Mouse (Mus musculus): ENCODE results near the gene Fam243.

Gene Fam243

DNA sequence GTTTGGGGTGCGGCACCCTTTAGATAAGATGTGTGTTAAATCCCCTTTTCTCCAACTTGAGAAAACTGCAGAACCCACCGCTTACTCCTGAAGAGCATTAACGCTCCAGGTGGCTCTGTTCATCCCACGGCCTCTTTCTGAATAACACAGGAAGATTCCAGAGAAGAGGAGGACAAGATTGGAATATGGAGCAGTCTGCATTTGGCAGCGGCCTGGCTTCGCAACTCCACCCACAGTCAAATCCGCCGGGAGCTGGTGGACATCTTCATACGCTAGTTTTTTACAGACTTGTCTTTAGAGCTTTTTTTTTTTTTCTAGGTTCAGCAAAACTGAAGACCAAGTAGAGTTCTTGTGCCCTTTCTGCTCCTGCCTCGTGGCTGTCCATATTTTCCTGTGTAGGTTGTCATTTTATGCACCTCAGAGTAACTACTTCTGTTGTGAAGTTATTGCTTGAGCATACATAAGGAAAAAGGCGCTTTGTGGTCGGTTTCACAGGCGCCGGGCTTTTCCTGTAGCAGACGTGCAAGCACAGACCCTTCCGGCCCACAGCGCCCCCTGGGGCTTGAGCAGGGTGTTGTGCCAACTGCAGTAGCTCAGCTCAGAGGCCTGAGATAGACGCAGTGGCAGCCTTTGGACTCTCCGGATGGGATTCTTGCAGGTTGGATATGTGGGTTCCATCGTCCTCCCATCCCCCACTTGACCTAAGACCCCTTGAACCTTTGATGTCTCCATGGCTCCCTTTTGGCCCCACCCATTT lies 1.7 kb downstream of the Fam243 start:
- no peak for DNase-seq (ENCODE audit: low spot score)

DNA sequence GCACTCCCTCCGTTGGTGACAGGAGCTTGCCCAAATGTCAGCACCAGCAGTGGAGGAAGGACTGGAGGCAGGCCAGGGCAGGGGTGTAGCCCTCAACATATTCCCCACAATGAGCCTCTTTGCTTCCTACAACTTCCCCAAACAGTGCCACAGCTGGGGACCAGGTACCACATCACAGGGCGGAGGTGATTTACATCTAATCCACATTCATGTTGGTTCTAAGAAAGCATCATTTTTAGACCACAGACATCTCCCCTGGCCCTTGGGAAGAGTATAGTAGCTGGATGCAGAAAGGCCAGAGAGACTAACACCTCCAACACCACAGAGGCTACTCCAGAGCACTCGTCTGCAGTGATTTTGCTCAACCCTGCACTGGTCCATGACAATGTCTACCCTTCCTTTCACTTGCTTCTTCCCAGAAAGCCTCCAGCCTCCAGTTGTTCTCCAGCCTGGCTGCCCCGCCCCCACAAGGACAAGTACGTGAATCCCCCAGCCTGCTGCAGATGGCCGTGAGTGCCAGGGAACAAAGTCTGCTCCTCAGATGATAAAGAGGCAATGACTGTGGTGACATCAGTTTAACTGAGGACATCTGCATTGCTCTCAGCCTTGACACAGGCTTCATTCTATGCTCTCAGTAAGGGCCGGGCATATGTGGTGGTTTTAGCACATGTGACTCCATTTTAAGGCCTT lies 5.0 kb downstream of the Fam243 start:
- DNase-seq (ENCODE audit: low spot score), result no peak

DNA sequence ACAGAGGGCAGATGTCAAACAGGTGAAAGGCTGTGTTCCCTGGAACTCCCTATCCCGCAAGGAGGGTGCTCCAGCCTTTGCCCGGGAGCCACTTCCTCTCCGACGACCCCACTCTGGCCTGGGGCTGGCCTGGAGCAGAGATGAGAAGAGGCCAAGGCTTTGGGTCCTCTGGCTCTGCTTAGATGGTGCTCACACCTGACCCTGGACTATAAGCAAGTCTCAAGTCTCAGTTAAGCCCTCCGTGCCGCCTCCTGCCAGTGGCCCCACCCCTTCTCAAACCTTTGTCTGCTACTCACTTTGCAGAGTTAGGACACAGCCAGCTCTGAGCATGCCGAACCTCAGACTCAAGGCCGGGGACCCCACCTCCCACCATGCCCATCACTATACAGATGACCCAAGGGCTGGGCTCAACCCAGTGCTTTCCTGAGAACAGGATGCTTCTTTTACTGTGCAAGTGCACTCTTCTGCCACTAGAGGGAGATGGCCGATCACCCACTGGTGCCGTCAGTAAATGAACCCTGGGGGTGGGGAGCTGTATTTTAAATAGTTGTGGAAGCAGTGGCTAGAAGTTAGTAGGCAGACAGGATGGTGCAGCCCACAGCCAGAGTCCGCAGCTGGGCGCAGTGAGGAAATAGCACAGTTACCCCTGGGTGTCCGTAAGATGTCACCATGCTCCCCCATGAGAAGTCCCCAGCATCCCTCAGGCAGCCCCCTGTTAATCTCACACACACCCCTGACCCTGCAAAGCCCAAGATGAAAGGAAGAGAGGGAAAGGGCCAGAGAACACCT lies 7.1 kb downstream of the Fam243 start:
- DNase-seq (ENCODE audit: low spot score), result peak; percentile 18

DNA sequence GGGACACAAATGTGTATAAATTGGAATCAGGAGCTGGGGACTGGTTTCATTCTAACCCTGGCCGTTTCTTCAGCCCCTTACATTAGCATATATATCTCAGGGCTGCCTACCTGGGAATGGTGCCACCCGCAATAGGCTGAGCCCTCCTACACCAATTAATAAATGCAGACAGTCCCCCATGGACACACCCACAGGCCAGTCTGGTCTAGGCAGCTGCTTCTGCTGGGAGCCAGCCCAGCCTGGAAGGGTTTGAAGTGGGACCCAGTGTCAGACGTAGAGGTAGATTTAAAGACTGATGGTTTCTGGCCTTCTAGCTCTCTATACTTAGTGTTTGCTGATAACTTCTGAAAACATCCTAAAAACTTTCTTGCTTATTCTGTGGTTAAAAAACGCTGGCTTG lies 12.1 kb downstream of the Fam243 start:
- no peak for DNase-seq (ENCODE audit: low spot score)

DNA sequence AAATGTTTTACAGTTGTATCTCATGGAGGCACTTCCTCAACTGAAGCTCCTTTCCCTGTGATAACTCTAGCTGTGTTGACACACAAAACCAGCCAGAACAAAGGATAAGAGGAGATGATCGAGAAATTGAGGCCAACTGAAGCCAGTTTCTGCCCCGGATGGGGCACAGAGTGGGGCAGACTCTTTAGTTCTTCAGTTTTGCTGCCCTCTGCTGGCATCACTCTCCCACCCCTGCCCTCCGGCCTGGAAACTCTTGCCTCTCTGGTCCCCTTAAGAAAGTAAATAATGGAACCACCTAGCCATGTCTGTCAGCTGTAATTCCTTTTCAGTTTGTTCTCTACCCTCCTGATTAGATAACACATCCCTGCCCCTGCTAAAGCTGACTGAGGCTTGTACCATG lies 13.3 kb downstream of the Fam243 start:
- no peak for DNase-seq (ENCODE audit: low spot score)

DNA sequence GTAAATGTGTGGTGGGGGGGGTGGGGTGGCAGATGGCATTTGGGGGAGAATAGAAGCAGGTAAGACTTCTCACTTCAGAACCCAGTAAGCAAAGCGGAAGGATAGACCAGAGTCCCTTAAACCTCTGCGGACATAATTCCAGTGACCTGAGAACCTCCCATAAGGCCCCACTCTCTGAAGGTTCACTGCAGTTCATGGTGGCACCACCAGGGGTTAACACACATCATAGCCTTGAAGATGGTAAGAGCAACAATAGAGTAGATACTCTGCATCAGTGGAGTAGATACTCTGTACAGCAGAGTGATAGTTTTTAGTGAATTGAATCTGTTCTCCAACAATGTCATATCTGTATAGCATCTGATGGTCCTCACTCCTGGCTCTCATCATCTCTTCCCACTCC lies 15.7 kb downstream of the Fam243 start:
- no peak for DNase-seq (ENCODE audit: low spot score)

DNA sequence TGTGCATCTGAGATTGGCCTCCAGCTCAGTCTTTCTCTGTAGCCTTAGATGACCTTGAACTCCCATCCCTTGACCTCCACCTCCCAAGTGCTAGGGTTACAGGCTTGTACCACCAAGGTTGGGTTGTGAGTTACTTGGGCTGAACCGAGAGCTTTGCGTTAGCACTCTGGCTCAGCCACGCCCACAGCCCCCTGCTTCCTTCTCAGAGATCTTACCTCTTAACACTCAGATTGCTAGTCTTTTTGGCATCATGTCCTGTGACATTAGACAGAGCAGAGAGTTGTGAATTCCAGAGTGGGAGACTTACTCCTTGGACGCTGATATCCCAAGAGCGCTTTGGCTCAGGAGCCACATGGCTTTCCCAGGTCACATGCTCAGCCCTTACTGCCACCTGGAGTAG lies 18.7 kb downstream of the Fam243 start:
- DNase-seq (ENCODE audit: low spot score), result no peak

DNA sequence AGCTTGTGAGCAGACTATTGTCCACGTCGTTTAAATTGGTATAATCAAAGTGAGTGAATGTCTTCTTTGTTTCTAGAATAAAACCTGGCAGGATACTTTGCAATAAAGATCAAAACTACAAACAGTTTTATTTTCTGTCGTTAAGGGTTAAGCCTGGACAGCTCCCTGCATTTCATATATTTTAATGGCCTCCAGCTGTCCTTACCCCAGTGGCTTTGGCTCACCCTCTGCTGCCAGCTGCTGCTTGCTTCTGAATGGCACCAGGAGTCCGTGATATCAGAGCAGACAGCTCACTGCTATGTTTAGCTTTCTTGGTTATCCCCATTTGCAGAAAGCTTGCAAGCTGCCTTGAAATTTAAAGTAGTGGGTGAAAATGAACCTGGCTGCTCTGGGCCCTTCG lies 19.3 kb downstream of the Fam243 start:
- no peak for DNase-seq (ENCODE audit: low spot score)

DNA sequence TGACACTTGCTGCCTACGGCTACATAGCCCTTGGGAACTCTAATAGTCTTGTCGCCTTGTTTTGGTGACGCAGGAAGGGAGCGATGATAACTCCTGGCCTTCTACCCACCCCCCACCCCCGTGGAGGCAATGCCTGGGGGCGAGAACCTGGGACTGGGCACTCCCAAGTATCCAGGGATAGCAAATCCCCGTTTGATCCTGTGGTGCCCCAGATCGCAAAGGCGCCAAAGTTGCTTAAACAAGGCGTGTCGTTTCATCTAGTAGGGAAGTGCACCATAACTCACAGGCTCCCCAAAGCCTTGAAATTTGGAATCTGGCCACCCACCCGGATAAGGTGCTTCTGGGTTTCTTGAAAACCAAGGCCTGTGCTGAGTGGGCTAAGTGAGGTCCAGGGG lies 19.8 kb downstream of the Fam243 start:
- DNase-seq (ENCODE audit: low spot score), result no peak

DNA sequence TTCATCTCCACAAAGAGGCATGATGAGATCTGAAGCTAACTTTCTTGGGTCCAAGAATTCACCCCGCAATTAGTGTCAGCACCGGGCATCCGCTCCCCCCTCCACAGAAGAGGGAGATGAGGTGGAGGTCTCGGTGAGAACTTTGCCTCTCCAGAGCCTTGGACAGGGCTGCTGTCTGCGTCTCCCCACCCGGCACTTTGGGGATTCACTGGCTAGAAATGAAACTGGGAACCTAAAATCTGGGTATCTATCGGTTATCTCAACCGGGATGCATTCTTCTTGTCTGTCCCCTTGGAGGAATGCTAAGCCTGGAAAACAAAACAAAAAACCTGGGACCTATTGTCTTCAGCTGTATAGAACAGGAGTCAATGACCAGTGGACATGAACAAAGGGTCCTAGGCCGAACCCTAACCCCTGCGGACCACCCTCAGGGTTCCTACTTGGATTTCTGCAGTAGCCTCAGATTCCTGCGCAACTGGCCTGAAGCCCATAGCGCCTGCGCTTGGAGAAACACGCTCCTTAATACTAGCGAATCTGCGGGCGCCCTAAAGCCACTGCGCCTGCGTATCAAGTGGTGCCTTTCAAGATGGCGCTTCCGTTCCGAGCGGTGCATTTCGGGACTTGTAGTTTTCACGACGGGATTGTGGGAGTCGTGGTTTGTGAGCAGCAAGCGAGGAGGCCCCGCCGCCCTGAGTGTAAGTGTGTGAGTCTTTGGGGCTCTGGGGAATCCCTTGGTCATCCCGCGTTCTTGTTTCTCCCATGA lies 20.4 kb downstream of the Fam243 start, which contains the start of gene Smim11:
Gene Smim11 (plus strand): TSS at position 638 of the 763 bp plus-strand sequence.
- peak; percentile 92 for DNase-seq (ENCODE audit: low spot score)

DNA sequence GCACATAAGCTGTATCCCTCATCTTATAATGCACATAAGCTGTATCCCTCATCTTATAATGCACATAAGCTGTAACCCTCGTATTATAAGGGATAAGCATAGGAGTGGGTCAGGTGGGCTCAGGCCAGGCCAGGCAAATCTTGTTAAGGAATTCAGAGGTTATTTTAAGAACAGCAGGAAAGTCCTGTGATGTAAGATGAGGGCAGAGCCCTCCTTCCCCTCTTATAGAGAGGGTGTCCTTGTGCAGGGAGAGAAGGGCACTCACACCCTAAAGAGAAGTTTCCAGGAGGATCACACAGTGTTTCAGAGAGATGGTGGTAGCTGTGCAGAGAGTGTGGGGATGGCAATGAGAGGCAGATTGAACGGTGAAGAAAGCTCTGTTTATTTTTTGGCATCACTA lies 25.9 kb downstream of the Fam243 start:
- DNase-seq (ENCODE audit: low spot score), result no peak

DNA sequence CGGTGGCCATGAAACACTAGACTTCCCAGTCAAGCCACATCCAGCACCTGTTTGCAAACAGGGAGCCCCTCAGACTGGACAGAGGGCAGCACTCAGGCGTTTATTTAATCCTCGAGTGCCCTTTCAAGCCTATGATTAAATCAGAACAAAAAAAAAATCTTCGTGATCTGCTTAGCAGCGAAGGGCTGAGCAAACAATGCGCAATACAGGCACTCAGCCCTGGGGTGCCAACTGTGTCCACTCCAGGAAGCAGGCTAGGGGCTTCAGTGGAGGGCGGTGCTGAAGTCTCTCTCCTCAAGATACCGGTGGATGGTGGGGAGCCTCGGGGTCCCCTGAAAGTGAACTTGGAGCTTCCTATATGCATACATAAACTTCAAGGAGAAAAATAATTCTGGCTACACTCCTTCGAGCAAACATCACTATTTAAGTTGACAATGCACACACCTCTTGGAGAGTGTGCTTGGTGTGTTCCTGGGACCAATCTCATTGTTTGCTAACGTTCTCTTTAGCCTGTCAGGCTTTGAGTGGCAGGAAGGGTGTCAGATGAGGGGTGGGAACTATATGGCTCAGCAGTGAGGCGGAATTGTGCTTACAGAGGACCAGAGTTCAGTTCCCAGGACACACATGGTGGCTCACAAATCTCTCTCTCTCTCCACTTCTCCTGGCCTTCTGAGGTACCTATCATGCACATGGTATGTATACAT lies 26.8 kb downstream of the Fam243 start:
- DNase-seq (ENCODE audit: low spot score), result no peak

DNA sequence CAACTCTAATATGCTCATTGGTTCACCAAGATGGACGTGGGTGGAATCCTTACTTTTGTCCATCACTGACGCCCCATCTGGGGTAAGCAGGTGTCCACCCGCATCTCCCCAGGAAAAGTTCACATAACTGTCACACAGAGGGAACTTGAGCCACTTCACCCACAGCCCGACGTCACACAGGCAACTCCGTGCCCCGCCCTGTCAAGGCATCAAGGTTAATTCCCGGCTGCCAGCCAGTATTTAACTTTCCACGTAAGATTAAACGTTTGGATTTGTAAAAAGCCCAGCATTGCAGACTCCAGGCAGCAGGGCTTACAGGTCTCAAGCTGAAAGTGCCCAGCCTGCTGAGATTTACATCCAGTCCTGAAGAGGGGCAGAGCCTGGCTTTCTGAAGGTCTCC lies 29.1 kb downstream of the Fam243 start, which contains the start of gene Kcne2:
Gene Kcne2 (plus strand): TSS at position 289 of the 400 bp plus-strand sequence.
- no peak for DNase-seq (ENCODE audit: low spot score)

DNA sequence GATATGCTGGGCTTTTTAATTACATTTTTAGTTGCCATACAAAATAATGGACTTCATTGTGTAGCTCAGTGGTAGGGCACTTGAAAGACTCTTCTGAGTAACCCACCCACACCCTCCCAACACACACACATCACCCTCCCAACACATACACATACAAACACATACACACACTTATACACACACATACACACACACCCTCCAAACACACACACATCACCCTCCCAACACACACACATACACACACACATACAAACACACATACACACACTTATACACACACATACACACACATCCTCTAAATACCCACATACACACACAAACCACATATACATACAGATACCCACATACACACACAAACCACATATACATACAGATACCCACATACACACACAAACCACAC lies 31.2 kb downstream of the Fam243 start:
- DNase-seq (ENCODE audit: low spot score), result no peak

DNA sequence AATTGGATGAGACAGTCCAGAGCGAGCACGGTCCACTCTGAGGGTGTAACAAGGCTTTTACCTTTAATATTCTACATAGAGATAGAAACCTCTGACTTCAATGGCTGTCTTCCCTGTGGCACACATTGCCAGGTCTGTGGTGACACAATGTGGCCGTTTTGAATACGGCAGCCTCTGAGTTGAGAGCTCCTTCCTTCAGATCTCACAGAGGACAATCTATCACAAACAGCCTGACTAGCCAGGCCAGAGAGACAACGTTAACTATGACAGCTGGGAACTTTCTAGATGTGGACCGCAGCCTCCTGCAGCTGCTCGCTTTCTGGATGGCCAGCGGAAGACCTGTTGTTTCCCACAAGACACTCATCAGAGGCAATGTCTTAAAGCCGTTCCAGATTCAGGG lies 32.5 kb downstream of the Fam243 start:
- no peak for DNase-seq (ENCODE audit: low spot score)

DNA sequence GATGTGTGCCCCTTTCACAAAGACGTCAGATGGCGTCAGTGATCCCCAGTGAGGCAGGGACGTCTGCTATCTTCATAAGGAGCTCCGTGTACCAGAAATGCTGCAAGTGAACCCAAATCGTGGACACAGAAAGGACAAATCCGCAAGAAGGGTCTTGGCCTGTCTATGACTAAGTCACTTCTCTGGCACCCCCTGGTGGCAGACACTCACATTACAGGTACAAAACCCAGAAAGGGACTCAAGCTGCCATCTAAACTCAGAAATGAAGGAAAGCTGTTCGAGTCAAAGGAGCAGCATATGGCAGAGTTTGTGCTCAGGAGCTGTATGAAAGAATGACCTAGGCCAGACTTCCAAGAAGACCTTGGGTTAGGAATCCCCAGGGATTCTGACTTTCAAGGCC lies 34.6 kb downstream of the Fam243 start:
- peak; percentile 77 for DNase-seq (ENCODE audit: low spot score)

DNA sequence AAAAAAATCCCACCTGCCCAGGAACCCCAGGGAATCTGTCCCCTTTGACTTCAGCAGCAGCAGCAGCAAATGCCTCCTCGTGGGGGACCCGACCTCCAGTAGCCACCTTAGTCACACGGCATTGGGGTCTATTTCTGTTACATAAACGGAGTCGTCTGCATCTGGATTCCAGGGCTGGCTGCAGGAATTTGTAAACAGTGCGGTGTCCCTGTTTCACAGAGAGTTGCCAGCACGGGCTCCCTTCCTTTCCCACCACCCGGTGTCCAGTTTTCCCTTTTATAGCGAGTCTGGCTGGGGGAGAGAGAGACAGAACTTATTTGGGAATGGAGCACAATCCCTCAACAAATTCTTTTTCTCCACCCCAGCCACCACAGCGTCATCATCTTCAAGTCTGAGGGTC lies 36.2 kb downstream of the Fam243 start:
- no peak for DNase-seq (ENCODE audit: low spot score)

DNA sequence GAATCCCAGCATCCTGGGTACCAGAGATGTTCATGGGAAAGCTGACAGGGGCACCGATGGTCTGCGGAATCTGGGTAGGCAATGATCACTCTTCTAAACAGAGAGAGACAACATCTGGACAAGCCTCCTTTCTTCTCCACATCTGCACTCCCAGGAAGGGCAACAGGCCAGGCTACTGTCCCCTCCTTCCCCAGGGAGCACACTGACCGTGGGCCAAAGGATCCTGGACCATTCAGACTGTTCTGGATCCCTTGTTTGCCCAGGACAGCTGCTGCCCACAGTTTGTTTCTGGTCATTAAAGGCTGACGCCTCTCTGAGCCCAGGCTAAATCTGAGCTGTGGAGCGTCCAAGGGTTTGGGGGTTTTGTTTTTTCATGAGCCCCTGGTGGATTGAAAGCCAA lies 38.6 kb downstream of the Fam243 start:
- no peak for DNase-seq (ENCODE audit: low spot score)

DNA sequence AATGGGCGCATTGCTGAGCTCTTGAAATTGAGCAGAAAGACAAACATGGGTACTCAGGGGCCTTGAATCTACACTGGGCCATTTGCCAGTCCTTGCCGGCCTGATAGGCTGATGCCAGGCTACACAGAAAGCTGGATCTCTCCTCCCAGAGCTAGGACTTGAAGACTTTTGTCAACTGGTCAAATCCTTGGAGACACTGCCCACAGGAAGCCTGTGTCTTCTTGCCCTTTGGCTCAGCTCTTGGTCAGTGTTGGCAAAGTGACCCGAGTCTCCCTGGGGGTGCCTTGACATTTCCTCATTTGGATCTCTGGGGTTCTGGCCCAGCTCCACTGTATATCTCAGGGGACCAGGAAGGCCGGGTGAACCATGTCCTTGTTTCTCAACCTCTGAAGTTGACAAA lies 45.7 kb downstream of the Fam243 start:
- no peak for DNase-seq (ENCODE audit: low spot score)

DNA sequence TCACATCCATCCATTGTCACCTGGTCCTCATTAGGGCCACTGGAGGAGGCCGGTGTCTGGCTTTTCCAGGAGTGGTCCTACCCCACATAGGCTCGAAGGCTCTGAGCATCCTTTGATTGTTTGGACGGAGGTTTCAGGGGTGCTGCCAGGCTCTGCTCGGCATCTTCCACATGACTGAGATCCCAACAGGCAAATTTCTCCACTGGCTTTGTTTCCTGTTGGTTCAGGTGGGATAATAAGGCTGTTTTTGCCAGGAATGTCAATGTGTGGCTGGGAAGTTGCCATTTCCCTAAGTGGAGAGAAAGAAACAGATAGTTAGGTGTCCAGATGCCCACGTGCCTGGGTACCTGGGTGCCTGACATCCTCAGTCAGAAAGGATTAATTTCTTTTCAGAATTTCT lies 46.7 kb downstream of the Fam243 start:
- DNase-seq (ENCODE audit: low spot score), result no peak
